Mouse (Mus musculus): ENCODE data around the gene Gm21366. TPM values are rescaled to one million over a fixed set of nuclear protein-coding genes. Genes with fewer than 3 reads are reported as not detected.

The Gm21366 gene
- polyA plus RNA-seq (2012), result not detected in 2 replicates

DNA sequence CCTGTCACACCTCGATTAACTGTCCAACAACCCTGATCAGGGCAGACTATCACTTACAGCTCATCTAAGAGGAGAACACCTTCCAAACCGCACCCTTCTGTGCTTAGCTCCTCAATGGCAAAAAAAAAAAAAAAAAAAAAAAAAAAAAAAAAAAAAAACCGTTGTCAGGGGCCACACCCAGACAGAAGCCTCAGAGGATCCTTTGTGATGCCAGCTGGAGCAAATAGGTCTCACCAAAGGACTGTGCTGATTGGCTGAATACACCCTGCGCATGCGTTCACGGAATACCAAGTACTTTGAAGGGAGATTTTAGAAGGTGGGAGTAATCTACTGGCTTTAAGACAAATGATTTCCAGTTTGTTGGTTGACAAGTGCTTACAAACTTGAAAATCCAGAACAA is at the start of gene Gm21366:
Gene Gm21366 (minus strand): TSS at position 101 of the 400 bp plus-strand sequence.

Measured in megakaryocyte-erythroid progenitor cell, adult 5 weeks (primary cell).